In genomic region chr7:74553111-74553650, GRCm38 (mm10) we compare ENCODE assay signal across 10 mouse cellular contexts. TPM values are rescaled to one million over a fixed set of nuclear protein-coding genes. Genes with fewer than 3 reads are reported as not detected.
DNase-seq lines count a peak whose midpoint lies in the region; ATAC-seq and TF ChIP-seq lines count a peak whose summit lies in the region.
"Had no signal": no experiment of that assay in that cellular context is flagged by ENCODE, and none has a peak within 500 bp of the region (broad histone marks: within the 10 kb centered on the region; RNA-seq: fewer than 3 reads in every experiment).

No protein-coding gene starts in this region.

- H3K27ac ChIP-seq in forebrain, embryonic 13.5 days = no peak overlapping the region
- H3K27ac ChIP-seq in limb, embryonic 14.5 days (replicated peaks; ENCODE audit: low read depth, low read length) = no peak overlapping the region
- H3K27ac ChIP-seq: macrophage had no signal

- WGBS in forebrain, embryonic 13.5 days = 59% methylated on average over 8 of the region's 8 CpGs
- 37% methylated on average over 8 of the region's 8 CpGs for WGBS in limb, embryonic 14.5 days

- H3K4me2 ChIP-seq in forebrain, embryonic 13.5 days = peak overlapping the region; percentile 87
- H3K4me2 ChIP-seq in limb, embryonic 14.5 days (replicated peaks; ENCODE audit: low read depth, low read length, severe bottlenecking) = peak overlapping the region; percentile 79

- TF ChIP-seq POLR2A in limb, embryonic 14.5 days (IDR thresholded peaks at IDR 0.05; ENCODE audit: borderline replicate concordance, extremely low read depth, insufficient read depth, insufficient read length) = no peak

- H3K9me3 ChIP-seq in forebrain, embryonic 13.5 days (replicated peaks) = no peaks in the 10 kb centered on the region
- no peaks in the 10 kb centered on the region for H3K9me3 ChIP-seq in limb, embryonic 14.5 days (ENCODE audit: control insufficient read depth, low read length)

- ATAC-seq in forebrain, embryonic 13.5 days = no peak
- ATAC-seq in limb, embryonic 14.5 days (ENCODE audit: low FRiP score, low read depth) = no peak

- peaks cover 26% of the 10 kb centered on the region for H3K4me1 ChIP-seq in forebrain, embryonic 13.5 days
- H3K4me1 ChIP-seq in limb, embryonic 14.5 days (ENCODE audit: control insufficient read depth, insufficient read depth, low read length) = peaks cover 10% of the 10 kb centered on the region; the same call in 1 of the 2 replicates

- peak; percentile 51 for DNase-seq in cerebellum, adult 9-10 months
- DNase-seq in cerebellum, postnatal 10 days = no peak
- DNase-seq in 3T3-L1 (ENCODE audit: low read depth, low spot score) = peak; percentile 41
- DNase-seq in limb, embryonic 14.5 days (ENCODE audit: low spot score) = no peak
- no peak for DNase-seq in left cerebral cortex, adult 18-20 months (ENCODE audit: low spot score in 2 of 2)
- no peak for DNase-seq in thymus, postnatal 25 days
- no peak for DNase-seq in spleen, postnatal 14 days (ENCODE audit: low spot score in 2 of 2)
- DNase-seq: B cell, adult 2 months had no signal

- peaks cover 20% of the 10 kb centered on the region for H3K27me3 ChIP-seq in forebrain, embryonic 13.5 days
- peaks cover 12% of the 10 kb centered on the region for H3K27me3 ChIP-seq in limb, embryonic 14.5 days (ENCODE audit: control insufficient read depth, insufficient read depth, low read length)

- no peaks in the 10 kb centered on the region for H3K36me3 ChIP-seq in forebrain, embryonic 13.5 days (ENCODE audit: poor library complexity, severe bottlenecking)
- no peaks in the 10 kb centered on the region for H3K36me3 ChIP-seq in limb, embryonic 14.5 days (ENCODE audit: control insufficient read depth, insufficient read depth, low read length)

- peak overlapping the region; percentile 72 for H3K4me3 ChIP-seq in forebrain, embryonic 13.5 days
- H3K4me3 ChIP-seq in limb, embryonic 14.5 days (replicated peaks; ENCODE audit: low read length) = peak overlapping the region; percentile 71

- H3K9ac ChIP-seq in forebrain, embryonic 13.5 days = peak overlapping the region; percentile 83; the same call in 1 of the 2 replicates
- H3K9ac ChIP-seq in limb, embryonic 14.5 days (ENCODE audit: low read depth, low read length, severe bottlenecking) = no peak overlapping the region

RNA-seq across cellular contexts. Expression of gene Slco3a1, which starts 1.4 kb away (rescaled TPM):
- 14.0 and 16.5 TPM in 2 replicates for polyA plus RNA-seq in forebrain, embryonic 13.5 days (2015; fragmentation: Nextera tagmentation; extraction: Ambion mirVana)
- 11.8 and 15.3 TPM in 2 replicates for polyA plus RNA-seq in limb, embryonic 14.5 days (2012; rRNA removed)
- polyA plus RNA-seq in limb, embryonic 14.5 days (2014; fragmentation: Nextera tagmentation; extraction: Ambion mirVana) = 11.6 and 12.2 TPM in 2 replicates
- total RNA-seq in left cerebral cortex, adult 18-20 months (2021) = 10 to 100 TPM; 43.2 to 47.2 TPM

Comparison
In these comparisons a context has a peak if more than half of its experiments do, and no peak if none do; other contexts are left out.
1. DNase-seq: peak in cerebellum, adult 9-10 months (single experiment) and 3T3-L1 (single experiment); none in cerebellum, postnatal 10 days (0 of 2), limb, embryonic 14.5 days (single experiment), left cerebral cortex, adult 18-20 months (0 of 2), thymus, postnatal 25 days (single experiment) and spleen, postnatal 14 days (0 of 2).